Mouse (Mus musculus): Measurements from ENCODE around the gene Gucy1b1. TPM values are rescaled to one million over a fixed set of nuclear protein-coding genes. Genes with fewer than 3 reads are reported as not detected.

The Gucy1b1 gene
- polyA plus RNA-seq, 2 experiments = 4.5 to 5.8 TPM

DNA sequence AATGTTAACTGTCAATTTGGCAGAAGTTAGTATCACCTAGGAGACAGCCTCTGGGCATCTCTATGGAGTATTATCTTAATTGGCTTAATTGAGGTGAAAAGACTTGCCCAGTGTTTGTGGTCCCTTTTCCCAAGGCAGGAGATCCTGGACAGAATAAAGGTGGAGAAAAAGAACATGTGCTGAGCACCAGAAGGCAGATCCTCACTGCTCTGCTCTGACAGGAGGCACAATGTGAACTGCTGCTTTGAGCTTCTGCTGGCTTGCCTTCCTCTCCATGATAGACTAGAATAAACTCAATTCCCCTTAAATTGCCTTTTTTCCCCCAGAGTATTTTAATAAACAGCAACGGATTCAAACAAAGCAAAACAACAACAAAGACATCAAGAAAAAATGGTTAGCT lies 89.4 kb downstream of the Gucy1b1 start:
- TF ChIP-seq CTCF (IDR thresholded peaks at IDR 0.05; ENCODE audit: low read depth) (no peak), EP300 (IDR thresholded peaks at IDR 0.05; ENCODE audit: low read depth) (no peak)
- Histone ChIP-seq H3K27ac (no peak overlapping the region), H3K4me2 (ENCODE audit: low read depth) (no peak overlapping the region), H3K9me3 (ENCODE audit: control insufficient read depth, low read length) (no peaks in the 10 kb centered on the region), H3K9ac (replicated peaks) (no peak overlapping the region), H3K36me3 (replicated peaks; ENCODE audit: control insufficient read depth, insufficient read depth, low read depth) (no peaks in the 10 kb centered on the region), H3K4me1 (replicated peaks; ENCODE audit: control insufficient read depth in 2 of 2, insufficient read depth in 2 of 2, low read length in 1 of 2) (peaks cover 0 to 7% of the 10 kb centered on the region in 2 experiments; a peak in 2 of 4 replicates), H3K4me3 (ENCODE audit: insufficient read depth in 1 of 2, low read depth in 2 of 2, low read length in 2 of 2) (no peak overlapping the region), H3K27me3 (ENCODE audit: control insufficient read depth, insufficient read depth, low read length) (no peaks in the 10 kb centered on the region)
- DNase-seq (ENCODE audit: low read depth in 3 of 3, low spot score in 3 of 3) (no peak), ATAC-seq (ENCODE audit: insufficient read depth) (no peak)
- WGBS (ENCODE audit: insufficient replicate concordance) = 46% methylated on average over 1 of the region's 1 CpGs

DNA sequence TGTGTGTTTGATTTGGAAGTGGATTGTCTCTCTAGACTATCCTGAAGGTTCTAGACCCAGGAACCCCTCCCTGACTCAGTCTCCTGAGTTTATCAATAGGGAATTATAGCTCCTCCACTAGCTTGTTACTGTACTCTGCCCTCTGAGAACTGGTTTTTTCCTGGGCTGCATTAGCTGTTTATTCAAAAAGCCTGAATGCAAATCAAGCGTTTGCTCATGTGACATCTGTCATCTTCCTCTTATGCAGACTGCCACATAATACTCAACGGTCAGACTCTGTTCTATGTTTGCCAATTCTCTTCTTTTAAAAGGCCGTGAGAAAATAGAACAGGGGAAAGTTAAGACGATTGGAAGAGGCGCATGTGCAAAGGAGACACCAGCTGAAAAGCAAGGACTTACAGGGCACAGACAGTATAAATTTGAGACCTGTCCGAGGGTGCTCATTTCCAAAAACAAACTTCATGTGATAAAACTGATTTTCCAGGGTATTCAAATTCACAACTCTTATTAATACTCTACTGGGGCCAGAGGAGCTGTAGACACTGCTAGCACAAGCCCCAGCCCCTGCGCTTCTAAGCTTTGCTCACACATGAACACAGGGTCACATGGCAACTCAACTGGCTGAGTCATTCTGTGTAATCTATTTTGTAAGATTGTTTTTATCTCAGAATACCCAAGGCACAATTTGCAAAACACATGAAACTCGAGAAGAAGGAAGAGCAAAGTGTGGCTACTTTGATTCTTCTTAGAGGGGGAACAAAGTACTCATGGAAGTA lies 91.2 kb downstream of the Gucy1b1 start:
- DNase-seq (ENCODE audit: low read depth in 3 of 3, low spot score in 3 of 3) = no peak
- WGBS (ENCODE audit: insufficient replicate concordance) = 44% methylated on average over 8 of the region's 8 CpGs
- TF ChIP-seq EP300 (IDR thresholded peaks at IDR 0.05; ENCODE audit: low read depth) (no peak), CTCF (IDR thresholded peaks at IDR 0.05; ENCODE audit: low read depth) (no peak)
- no peak overlapping the region for H3K4me2 ChIP-seq (ENCODE audit: low read depth)
- H3K4me1 ChIP-seq (replicated peaks; ENCODE audit: control insufficient read depth in 2 of 2, insufficient read depth in 2 of 2, low read length in 1 of 2) = no peaks in the 10 kb centered on the region; a peak in 1 of 4 replicates
- H3K27me3 ChIP-seq (ENCODE audit: control insufficient read depth, insufficient read depth, low read length) = no peaks in the 10 kb centered on the region
- no peak overlapping the region for H3K9ac ChIP-seq (replicated peaks)
- H3K27ac ChIP-seq = no peak overlapping the region
- H3K9me3 ChIP-seq (ENCODE audit: control insufficient read depth, low read length) = no peaks in the 10 kb centered on the region
- no peak overlapping the region for H3K4me3 ChIP-seq (ENCODE audit: insufficient read depth in 1 of 2, low read depth in 2 of 2, low read length in 2 of 2)
- no peak for ATAC-seq (ENCODE audit: insufficient read depth)
- H3K36me3 ChIP-seq (replicated peaks; ENCODE audit: control insufficient read depth, insufficient read depth, low read depth) = no peaks in the 10 kb centered on the region

Small RNA genes lying within 50 kb of the gene (microRNA-seq; reads per million reads assigned to microRNA genes)
- gene Mir7010 = not detected

Other genes with a start within 250 kb of the Gucy1b1 start
- gene Ctso, start 142.1 kb downstream of the Gucy1b1 start, polyA plus RNA-seq (2012; rRNA removed) = 1.7 and 2.5 TPM in 2 replicates
- gene Ctso, start 142.1 kb downstream of the Gucy1b1 start, polyA plus RNA-seq (2014; fragmentation: Nextera tagmentation; extraction: Ambion mirVana) = 4.7 and 5.1 TPM in 2 replicates
- gene Tdo2, start 98.5 kb downstream of the Gucy1b1 start, polyA plus RNA-seq (2012; rRNA removed) = 0.02 TPM in 1 of 2 replicates, not detected in the other
- 0.17 and 0.18 TPM in 2 replicates for gene Tdo2, start 98.5 kb downstream of the Gucy1b1 start, polyA plus RNA-seq (2014; fragmentation: Nextera tagmentation; extraction: Ambion mirVana)
- gene Asic5, start 92.4 kb downstream of the Gucy1b1 start, polyA plus RNA-seq (2012; rRNA removed) = not detected in 2 replicates
- gene Asic5, start 92.4 kb downstream of the Gucy1b1 start, polyA plus RNA-seq (2014; fragmentation: Nextera tagmentation; extraction: Ambion mirVana) = not detected in 2 replicates
- gene Gucy1a1, start 71.1 kb upstream of the Gucy1b1 start, polyA plus RNA-seq (2012; rRNA removed) = 2.1 and 2.6 TPM in 2 replicates
- gene Gucy1a1, start 71.1 kb upstream of the Gucy1b1 start, polyA plus RNA-seq (2014; fragmentation: Nextera tagmentation; extraction: Ambion mirVana) = 4.7 and 5.1 TPM in 2 replicates